Mouse (Mus musculus): Measurements from ENCODE around the gene Adgrf1.

The Adgrf1 gene

DNA sequence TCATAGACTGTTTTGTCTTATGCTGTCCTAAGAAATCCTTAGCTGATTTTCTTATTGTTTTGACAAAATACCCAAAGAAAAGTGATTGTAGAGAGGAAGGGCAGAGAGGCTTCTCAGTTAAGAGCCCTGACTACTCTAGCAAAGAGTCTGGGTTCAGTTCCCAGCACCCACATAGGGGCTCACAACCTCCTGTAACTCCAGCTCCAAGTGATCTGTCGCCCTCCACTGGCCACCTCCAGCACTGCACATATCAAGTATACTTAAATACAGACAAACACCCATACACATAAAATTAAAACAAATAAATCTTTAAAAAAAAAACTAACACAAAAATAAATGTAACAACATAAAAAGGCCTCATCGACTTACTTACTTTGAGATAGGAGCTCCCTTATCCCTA is 3.5 kb upstream of the Adgrf1 start:
- no peak for DNase-seq (ENCODE audit: low spot score in 2 of 2)

DNA sequence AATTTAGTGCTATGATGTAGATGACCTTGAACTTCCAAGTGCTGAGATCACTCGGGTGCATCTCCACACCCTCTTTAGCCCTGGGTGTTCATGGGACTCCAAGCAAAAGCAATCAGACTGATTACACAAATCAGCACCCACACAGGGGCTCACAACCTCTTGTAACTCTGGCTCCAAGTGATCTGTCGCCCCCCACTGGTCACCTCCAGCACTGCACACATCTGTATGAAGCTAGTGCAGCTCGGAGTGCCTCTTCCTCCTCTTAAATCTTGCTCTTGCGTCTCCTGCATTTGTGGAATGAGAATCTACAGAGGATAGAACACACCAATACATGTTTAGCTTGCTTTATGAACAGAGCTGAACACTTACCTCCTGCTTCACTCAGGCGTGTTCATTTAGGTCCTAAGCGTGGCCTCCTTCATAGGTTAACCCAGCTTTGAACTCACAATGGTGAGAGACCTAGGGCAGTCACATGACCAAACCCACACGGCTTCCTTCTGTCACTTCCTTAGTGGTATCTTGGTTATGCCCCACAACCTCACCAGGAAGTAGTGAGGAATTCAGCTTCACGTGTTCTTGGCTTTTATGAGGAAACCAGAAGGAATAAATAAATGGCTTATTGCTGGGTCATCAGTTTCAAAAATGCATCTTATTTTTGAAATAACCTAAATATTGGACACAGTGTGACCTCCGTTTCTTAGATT is 2.9 kb upstream of the Adgrf1 start:
- DNase-seq (ENCODE audit: low spot score in 2 of 2) = no peak

DNA sequence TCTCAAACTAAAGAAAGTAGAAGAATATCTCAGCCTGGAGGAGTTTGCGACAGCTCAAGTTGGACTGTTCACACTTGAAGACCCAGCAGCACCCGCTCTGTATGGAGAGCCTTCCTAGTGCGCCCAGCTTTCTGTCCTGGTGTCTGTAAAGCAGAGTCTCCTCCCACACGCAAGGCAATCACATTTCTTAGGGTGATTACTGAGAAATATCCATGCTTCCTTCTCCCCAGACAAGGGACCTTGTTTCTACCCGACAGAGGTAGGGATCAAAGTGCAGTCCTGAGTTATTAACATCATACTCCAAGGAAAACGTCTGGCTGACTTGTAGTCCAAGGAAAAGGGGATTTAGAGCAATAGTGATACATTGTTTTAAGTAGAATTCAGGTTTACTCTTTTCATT is 6.1 kb downstream of the Adgrf1 start:
- DNase-seq (ENCODE audit: low spot score in 2 of 2) = no peak

DNA sequence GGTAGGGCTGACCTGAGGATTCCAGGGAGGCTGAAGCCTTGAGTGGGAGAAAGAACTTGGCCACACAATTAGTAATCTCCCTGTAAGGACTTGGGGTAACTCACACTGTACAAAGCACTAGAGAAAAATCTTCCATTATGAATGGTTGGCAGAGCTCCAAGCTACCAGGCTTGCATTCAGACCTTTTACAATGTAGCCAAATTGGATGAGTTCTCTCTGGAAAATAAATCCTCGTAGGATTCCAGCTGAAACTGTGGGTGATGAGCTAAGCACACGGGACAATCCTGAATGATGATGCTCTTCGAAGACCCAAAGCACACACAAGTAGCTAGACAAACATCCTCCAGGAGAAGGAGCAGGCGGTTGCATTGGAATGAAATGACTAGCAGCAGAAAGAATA is 7.1 kb downstream of the Adgrf1 start:
- no peak for DNase-seq (ENCODE audit: low spot score in 2 of 2)

DNA sequence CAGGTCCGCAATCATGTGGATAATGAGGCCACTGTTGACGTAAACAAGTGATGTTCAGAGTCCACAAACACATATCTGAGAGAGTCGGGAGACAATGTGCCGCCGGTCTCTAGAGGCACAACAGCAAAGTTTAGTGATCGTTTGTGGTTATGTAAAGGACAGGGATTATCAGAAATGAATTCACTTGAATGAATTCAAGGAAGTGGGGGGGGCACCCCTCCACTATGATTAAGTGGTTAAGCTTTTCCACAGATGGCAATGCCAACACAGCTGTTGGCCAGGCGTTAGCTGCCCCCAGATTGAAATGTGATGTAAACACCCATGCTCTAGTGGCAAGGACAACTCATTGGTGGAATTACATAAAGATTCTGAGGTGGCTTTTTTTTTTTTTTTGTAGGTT is 9.5 kb downstream of the Adgrf1 start:
- DNase-seq (ENCODE audit: low spot score in 2 of 2) = no peak

DNA sequence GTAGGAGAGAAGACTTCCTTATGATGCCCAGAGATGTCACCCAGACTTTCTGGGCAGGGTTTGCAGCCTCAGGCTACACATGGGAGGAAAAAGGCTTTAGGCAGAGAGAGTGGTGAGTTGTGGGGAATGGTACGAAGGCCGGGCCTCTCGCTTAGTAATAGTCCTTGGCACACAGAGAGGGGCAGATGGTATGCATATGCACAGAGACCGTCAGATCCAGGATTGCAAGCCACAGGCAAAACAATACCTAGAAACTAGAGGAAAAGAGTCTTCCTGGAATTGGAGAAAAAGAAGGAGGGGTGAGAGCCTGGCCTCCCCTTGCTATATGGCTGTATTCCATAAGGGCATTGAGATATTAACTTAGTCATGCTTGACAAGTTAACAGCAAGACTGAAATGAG is 12.2 kb downstream of the Adgrf1 start:
- no peak for DNase-seq (ENCODE audit: low spot score in 2 of 2)

DNA sequence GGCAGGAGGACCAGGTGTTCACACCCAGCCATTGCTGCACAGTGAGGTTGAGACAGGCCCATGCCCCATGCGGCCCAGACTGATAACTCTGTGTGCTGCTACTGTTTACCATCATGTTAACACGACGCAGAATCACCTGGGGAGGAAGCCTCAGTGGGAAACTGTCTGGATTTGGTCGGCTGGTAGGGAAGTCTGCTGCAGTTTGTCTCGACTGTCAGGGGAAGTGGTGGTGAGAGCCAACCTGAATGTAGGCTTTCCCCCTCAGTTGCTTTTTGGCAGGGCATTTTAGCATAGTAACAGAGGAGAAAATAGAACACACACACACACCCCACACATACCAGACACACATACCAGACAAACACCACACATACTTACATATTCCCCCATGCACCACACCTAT is 12.7 kb downstream of the Adgrf1 start:
- no peak for DNase-seq (ENCODE audit: low spot score in 2 of 2)

DNA sequence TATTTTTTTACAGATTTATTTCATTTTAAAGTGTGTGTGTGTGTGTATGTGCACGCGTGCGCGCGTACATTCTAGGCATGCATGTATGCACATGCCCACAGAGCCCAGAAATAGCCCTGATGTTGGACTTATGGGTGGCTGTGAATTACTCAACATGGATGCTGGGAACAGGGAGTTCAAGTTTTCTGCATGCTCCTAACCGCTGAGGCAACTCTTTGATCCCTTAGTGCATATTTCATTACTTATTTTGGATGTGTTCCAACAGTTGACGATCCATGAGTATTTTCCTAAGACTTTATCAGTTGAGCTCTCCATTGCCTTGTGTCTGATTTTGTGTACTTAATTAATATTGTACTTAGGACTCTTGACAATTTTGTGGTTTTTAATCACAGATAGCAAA is 29.4 kb downstream of the Adgrf1 start:
- DNase-seq (ENCODE audit: low spot score in 2 of 2) = no peak

DNA sequence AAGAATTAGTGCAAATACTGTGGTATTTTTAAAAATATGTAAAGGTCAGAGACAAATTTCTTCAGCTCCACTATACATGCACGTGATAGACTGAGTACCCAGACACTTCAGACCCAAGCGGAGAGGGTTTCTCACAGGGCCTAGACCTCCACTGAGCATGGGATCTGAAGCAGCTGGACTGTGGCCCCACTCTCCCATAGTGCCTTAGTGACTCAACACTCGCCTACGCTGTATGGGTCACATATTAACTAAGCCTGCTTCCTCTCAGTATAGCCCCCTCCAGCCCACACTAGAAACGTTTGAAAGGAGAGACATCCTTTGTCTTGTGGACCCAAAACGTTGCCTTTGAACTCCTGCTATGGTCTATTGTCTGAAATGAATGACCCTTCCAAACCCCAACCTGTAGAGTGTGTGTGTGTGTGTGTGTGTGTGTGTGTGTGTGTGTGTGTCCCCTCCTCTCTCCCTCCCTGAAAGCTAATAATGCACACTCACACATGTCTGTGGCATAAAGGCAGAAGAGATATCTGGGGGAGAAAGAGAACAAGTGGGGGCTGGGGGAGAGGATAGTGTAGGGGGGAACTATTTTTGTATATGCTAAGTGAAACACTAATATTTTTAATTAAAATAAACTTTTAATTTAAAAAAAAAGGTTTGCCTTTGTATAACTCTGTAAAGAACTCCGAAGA is 56.0 kb downstream of the Adgrf1 start:
- DNase-seq (ENCODE audit: low spot score in 2 of 2) = no peak

DNA sequence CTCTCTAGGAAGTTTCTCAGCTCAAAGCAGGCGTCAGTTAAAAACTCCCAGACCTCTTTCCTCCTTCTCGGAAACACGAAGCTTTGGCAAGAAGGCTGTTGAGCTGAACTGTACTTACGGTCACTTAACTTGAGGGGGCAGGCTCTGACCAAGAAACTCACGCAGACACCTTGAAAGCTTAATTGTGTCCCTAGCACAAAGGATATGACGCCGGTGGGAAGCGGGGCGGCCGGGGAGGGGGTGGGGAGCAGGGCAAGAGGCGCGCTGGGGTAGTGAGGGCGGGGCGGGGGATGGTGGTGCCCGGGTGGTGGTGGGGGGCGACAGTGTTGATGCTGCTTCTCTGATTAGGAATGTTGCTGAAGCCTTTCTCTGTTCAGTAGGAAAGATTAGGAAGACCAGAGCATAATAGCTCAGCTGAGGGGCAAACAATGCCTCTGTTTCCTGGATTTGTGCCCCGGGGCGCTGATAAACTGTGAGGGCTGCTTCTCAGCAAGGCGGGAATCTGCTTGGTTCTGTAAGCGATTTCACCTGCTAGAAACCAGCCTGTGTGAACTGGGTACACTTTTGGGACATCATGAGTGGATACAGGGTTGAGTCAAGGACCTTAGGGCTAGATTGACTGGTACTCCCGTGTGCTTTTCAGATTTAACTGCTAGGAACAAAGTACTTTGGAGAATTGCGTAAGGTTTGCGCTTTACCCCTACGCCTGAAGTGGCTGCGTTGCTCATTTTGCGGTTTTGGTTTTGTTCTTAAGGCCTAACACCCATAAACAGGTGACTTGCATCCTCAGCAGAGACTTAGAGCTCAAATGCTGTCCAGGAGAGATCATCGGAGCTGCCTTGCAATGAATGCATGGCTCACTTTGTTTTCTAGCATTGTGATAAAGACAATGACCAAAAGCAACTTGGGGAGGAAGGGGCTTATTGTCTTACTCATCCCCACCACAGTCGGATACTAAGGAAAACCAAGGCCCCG is 56.9 kb downstream of the Adgrf1 start:
- DNase-seq (ENCODE audit: low spot score in 2 of 2) = no peak

DNA sequence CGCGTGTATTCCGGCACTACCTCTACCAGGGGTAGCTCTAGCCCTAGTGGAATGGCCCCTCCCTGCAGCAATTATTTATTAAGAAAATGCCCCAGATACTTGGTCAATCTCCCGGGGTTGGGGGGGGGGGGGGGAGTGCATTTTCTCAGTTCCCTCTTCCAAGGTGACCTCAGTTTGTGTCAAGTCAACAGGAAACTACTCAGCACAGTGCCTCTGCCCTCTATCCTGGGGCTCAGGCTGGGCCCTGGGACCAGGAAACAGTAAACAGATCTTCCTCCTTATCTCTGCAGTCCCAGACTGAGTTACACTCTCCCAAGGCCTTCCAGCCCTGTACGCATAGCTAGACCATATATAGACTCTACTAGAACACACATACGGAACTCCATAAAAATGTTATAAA is 57.7 kb downstream of the Adgrf1 start:
- DNase-seq (ENCODE audit: low spot score in 2 of 2) = no peak

DNA sequence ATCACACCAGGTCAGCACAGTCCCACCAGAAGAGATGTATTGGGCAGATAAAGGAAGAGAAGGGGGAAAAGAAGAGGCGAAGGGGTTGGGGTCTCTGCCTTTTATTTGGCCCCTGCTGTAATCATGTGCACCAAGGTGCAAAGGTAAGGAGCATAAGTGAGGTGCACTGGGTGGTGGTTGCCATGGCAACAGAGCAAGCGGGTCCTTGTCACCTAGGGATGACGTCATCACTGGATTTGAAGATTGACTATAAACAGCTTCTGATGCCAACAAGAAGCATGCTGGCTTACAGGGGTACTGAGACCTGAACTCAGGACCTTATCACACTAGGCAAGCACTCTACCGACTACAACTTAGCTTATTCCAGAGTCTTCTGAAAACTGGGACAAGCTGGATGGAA is 59.1 kb downstream of the Adgrf1 start:
- no peak for DNase-seq (ENCODE audit: low spot score in 2 of 2)

DNA sequence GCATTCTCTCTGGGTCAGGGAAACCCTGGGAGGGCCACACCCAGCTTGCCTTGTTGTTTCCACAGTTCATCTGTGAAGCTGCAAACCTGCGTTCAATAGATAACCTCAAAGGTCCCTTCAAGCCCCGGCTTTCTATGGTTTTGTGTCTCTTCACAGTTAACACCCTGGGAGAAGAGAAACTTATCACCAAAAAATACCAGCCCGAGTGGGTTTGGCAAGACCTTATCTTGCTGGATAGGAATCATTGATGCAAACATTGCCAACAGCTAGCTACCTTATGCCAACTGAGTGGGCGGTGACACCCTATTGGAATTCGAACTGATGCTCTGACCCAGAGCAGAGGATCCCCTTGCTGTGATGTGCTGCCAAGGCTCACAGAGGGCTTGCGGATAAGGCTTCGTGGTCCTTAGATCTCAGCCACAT is 59.6 kb downstream of the Adgrf1 start:
- no peak for DNase-seq (ENCODE audit: low spot score in 2 of 2)

DNA sequence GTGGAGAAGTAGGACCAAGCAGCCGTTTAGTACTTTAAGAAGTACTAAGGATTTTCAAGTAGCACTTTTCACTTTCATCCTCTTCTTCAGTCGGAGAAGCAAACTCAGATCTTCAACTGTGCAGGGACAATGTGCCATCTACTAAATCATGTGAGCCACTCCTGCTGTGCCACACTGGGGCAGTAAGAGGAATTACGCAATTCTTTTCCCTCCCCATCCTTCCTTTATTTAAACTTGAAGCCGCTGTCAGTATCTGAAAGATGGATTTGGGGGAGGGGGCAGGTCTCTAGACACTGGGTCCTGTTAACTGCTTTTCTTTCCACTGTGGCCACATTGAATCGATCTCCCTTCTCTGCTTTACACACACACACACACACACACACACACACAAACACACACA is 62.6 kb downstream of the Adgrf1 start:
- DNase-seq (ENCODE audit: low spot score in 2 of 2) = no peak

DNA sequence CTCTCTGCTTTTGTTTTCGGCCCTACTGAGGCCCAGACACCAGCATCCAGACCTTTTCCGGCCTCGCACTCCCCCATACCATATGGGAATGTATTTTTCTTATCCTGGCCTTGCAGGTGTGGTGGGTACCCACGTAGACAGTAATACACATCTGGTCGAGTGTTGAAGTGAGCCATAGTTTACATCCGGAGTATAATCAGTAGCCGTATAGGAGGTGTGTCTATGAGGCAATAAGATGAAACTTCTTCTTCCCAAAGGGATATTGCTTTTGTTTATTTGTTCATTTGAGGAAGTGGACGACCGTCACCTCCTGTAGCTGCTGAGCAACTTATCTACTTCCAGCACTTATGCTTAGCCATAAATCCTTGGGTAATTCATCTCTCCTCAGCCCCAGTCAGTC is 63.9 kb downstream of the Adgrf1 start:
- DNase-seq (ENCODE audit: low spot score in 2 of 2) = no peak

DNA sequence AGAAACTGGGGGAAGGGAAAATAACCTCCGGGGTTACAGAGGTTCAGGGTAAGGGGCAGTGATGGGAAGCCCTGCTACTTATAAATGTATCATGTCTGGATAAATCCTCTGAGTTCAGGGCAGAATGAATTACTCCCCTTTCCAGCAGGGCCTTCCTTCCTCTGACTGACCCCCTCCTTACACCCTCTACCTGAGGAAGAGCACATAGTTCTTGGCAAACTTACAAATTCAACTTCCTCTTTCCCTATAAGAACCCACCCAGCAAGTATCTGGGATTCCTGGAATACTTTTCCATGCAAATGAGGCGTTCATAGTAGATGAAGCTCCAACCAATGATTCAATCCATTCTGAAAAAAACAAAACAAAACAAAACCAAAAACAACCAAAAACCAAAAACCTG is 67.5 kb downstream of the Adgrf1 start:
- no peak for DNase-seq (ENCODE audit: low spot score in 2 of 2)

DNA sequence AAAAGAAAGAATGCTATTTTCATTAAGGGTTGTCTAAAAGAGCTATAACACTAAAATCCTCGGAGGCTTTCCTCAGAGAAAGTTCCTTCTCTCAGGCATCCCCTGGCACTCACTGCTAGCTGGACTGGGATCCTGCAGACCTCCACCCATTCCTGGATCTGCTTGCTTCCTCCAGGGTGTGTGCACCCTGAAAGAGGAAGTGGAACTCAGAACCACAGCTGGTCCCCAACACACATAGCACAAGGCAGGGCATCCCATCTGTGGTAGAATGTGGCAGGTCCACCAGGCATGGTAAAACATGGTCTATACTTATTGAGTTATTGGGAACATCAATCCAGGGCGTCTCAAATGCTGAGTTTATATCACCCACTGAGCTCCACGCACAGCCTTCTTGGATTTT is 68.2 kb downstream of the Adgrf1 start:
- no peak for DNase-seq (ENCODE audit: low spot score in 2 of 2)

DNA sequence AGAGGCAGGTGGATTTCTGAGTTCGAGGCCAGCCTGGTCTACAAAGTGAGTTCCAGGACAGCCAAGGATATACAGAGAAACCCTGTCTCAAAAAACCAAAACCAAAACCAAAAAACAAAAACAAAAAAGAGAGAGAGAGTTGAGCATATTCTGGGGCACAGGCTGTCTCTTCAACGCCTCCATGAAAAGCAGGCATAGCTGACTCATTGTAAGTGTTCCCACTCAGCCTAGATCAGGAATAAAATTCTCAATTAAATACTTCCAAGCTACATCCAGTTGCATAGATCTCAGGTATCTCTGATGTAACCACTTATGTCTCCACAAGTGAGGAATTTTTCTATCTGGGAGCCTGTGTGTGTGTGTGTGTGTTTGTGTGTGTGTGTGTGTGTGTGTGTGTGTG is 76.4 kb downstream of the Adgrf1 start:
- peak in 1 of 2 experiments; percentile 30 for DNase-seq (ENCODE audit: low spot score in 2 of 2)

DNA sequence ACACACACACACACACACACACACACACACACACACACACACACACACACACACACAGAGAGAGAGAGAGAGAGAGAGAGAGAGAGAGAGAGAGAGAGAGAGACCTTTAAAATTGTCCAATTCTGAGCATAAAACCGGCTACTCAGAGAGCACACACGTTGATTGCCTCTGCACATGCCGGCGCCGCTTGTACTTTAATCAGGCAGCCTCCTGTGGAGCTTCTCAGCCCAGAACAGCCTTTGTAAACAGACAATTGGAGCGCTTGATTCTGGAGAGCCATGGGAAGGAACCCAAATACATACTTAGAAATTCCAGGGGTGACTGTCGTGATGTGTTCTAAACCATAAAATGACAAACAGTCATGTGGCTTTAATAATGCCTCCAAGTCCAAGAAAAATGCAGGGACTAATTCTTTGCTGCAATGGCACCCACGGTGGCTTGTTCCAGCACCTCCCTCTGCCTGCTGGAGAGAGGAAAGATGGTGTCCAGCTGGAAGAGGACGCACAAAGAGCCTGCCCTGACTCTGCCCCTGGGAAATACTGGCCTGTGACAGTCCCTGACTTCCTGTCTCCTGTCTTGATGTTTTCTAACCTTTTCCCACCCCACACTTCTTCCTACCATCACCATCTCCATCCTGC is 87.9 kb downstream of the Adgrf1 start:
- DNase-seq (ENCODE audit: low spot score in 2 of 2) = no peak

DNA sequence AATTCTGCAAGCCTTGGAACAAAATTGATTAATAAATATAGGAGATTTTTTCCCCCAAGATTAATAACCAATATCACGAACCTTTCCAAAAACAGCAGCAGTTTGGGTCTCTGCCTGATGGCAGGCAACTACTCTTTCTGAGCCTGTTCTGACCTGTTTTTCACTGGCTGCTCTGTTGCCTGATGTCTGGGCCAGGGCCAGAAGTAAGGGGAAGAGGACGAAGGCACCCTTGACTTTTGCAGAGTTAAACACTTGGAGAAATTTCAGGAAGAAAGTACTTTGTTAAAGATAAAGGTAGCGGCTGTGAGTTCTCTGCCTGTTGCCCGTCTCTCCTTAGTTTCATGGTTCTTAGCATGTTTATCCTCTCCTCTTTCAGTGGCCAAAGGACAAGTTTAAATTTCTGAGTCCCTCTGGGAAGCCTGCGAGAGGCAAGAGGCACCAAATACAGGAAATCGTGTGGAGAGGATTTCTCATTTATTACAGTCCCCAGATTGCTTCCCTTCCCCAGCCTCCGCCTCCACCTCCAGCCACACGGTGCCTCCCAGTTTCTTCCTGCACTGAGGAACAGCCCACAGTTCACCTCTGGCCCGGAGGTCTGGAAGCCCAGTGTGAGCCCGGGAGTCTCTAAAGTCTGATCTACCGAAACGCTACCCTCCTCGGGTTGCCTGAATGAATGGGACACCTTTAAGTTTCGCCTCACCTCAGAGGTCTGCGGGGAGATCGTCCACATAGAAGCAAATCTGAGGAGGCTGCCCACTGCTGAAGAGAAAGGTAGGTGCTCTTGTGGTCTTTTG is 89.9 kb downstream of the Adgrf1 start, which contains the start of gene Adgrf5:
Gene Adgrf5, plus strand, starts transcription at position 626 of the 794 bp plus-strand sequence.
- no peak for DNase-seq (ENCODE audit: low spot score in 2 of 2)

DNA sequence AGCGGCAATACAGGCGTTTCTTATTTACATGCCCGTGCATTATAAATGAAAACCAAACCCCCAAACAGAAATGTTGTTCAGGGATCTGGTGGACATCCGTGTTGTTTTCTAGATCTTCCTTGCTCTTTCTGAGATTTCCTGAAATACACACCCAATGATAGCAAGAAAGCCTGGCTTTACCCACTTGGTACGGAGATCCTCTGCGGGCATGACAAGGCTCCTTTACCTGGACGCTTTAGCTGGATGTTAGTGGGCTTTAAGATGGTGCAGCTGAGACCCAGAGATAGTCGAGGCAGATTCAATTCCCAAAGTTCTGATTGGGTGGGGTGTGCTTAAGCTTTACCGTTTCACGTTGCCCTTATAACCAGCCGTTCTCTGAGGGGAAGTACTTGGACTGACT is 90.9 kb downstream of the Adgrf1 start:
- DNase-seq (ENCODE audit: low spot score in 2 of 2) = no peak

Measured in right cerebral cortex, postnatal 36 days (tissue).